In the genomic region with DNA sequence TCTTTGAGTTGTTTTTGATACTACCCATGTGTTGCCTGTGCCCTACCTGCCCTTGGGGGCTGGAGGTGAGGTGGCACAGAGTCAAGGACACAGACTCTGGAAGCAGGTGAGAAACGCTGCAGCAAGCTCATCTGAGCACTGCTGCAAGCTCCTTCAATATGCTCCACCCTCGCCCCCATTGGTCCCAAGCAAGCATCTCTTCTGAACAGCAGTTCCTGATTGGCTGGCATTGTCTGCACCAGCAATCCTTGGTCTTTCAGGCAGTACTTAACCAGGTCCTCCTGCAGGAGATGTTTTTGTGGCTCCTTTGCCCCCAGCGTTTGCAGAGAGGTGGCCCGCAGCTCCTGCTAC, we compare ENCODE assay signal across 9 mouse cellular contexts. TPM values are rescaled to one million over a fixed set of nuclear protein-coding genes. Genes with fewer than 3 reads are reported as not detected.
DNase-seq lines count a peak whose midpoint lies in the region; ATAC-seq lines count a peak whose summit lies in the region.
"Had no signal": no experiment of that assay in that cellular context is flagged by ENCODE, and none has a peak within 500 bp of the region (broad histone marks: within the 10 kb centered on the region; RNA-seq: fewer than 3 reads in every experiment).

No protein-coding gene starts in this region.

- peak; percentile 57 to 62 for DNase-seq in cerebellum, postnatal 10 days
- peak; percentile 64 to 73 for DNase-seq in frontal cortex, adult 2 months (ENCODE audit: extremely low spot score in 1 of 2, low spot score in 1 of 2)
- DNase-seq in left cerebral cortex, adult 11 months (ENCODE audit: low spot score), result peak; percentile 59
- no peak for DNase-seq in B cell, adult 2 months
- DNase-seq in adrenal gland, adult (ENCODE audit: inconsistent age in 2 of 2, low spot score in 1 of 2), result no peak
- no peak for DNase-seq in lung, postnatal 14 days

- no peaks in the 10 kb centered on the region for H3K36me3 ChIP-seq in neural tube, embryonic 15.5 days
- H3K36me3 ChIP-seq: liver, embryonic 15.5 days had no signal

- no peak for ATAC-seq in cerebellum, adult (ENCODE audit: insufficient number of reproducible peaks, low FRiP score, low TSS enrichment)
- ATAC-seq in neural tube, embryonic 15.5 days (ENCODE audit: low FRiP score), result peak; percentile 81

- H3K4me1 ChIP-seq in neural tube, embryonic 15.5 days, result peaks cover 9% of the 10 kb centered on the region
- H3K4me1 ChIP-seq: liver, embryonic 15.5 days had no signal

- peak overlapping the region; percentile 52 for H3K4me2 ChIP-seq in neural tube, embryonic 15.5 days
- H3K4me2 ChIP-seq: liver, embryonic 15.5 days had no signal

- H3K4me3 ChIP-seq in neural tube, embryonic 15.5 days (replicated peaks), result no peak overlapping the region
- H3K4me3 ChIP-seq: liver, embryonic 15.5 days had no signal

- no peaks in the 10 kb centered on the region for H3K9me3 ChIP-seq in neural tube, embryonic 15.5 days (replicated peaks)
- H3K9me3 ChIP-seq: liver, embryonic 15.5 days had no signal

- no peaks in the 10 kb centered on the region for H3K27me3 ChIP-seq in neural tube, embryonic 15.5 days (replicated peaks)
- H3K27me3 ChIP-seq: liver, embryonic 15.5 days had no signal

- H3K27ac ChIP-seq in neural tube, embryonic 15.5 days (replicated peaks), result 0 out of 2 replicates have a peak overlapping the region, but pooled peaks have one; percentile 45
- H3K27ac ChIP-seq: liver, embryonic 15.5 days had no signal

- no peak overlapping the region for H3K9ac ChIP-seq in neural tube, embryonic 15.5 days (replicated peaks)
- H3K9ac ChIP-seq: liver, embryonic 15.5 days had no signal

- 43% methylated on average over 4 of the region's 4 CpGs for WGBS in neural tube, embryonic 15.5 days

RNA-seq across cellular contexts. Expression of gene Shc3, which starts 34.6 kb away (rescaled TPM):
- 70.4 and 71.6 TPM in 2 replicates for polyA plus RNA-seq in frontal cortex, adult 2 months (2012; rRNA removed)
- polyA plus RNA-seq in neural tube, embryonic 15.5 days (2015; fragmentation: Nextera tagmentation; extraction: Ambion mirVana), result 7.0 and 7.5 TPM in 2 replicates
- polyA plus RNA-seq: liver, embryonic 15.5 days had no signal

RNA-seq across cellular contexts. Expression of gene Cks2, which starts 41.2 kb away (rescaled TPM):
- 4.4 and 4.8 TPM in 2 replicates for polyA plus RNA-seq in frontal cortex, adult 2 months (2012; rRNA removed)
- polyA plus RNA-seq in neural tube, embryonic 15.5 days (2015; fragmentation: Nextera tagmentation; extraction: Ambion mirVana), result 40.0 and 92.6 TPM in 2 replicates

RNA-seq across cellular contexts. Expression of gene Secisbp2, which starts 47.6 kb away (rescaled TPM):
- polyA plus RNA-seq in frontal cortex, adult 2 months (2012; rRNA removed), result 23.5 and 24.2 TPM in 2 replicates
- polyA plus RNA-seq in neural tube, embryonic 15.5 days (2015; fragmentation: Nextera tagmentation; extraction: Ambion mirVana), result 26.7 and 28.0 TPM in 2 replicates

Comparison
In these comparisons a context has a peak if more than half of its experiments do, and no peak if none do; other contexts are left out.
1. DNase-seq: peak in cerebellum, postnatal 10 days (2 of 2), frontal cortex, adult 2 months (2 of 2) and left cerebral cortex, adult 11 months (single experiment); none in B cell, adult 2 months (0 of 2), adrenal gland, adult (0 of 2) and lung, postnatal 14 days (single experiment).